Comparison of ENCODE assay signal across 28 mouse cellular contexts in genomic region chr5:127134441-127134840, GRCm38 (mm10).
DNase-seq lines count a peak whose midpoint lies in the region; TF ChIP-seq lines count a peak whose summit lies in the region.
"Had no signal": no experiment of that assay in that cellular context is flagged by ENCODE, and none has a peak within 500 bp of the region (broad histone marks: within the 10 kb centered on the region; RNA-seq: fewer than 3 reads in every experiment).

No protein-coding gene starts in this region.

- H3K36me3 ChIP-seq in heart, adult 2 months (ENCODE audit: control insufficient read depth, insufficient read depth, low read length), result no peaks in the 10 kb centered on the region
- H3K36me3 ChIP-seq in limb, embryonic 10.5 days, result no peaks in the 10 kb centered on the region
- H3K36me3 ChIP-seq: embryonic facial prominence, embryonic 15.5 days; forebrain, embryonic 12.5 days; heart, embryonic 13.5 days; intestine, embryonic 15.5 days; limb, embryonic 15.5 days; liver, embryonic 13.5 days; midbrain, embryonic 12.5 days; neural tube, embryonic 13.5 days had no signal

- H3K9me3 ChIP-seq in limb, embryonic 10.5 days (replicated peaks), result no peaks in the 10 kb centered on the region
- H3K9me3 ChIP-seq: forebrain, embryonic 12.5 days; intestine, embryonic 15.5 days; limb, embryonic 15.5 days; midbrain, embryonic 12.5 days; neural tube, embryonic 13.5 days had no signal

- H3K27me3 ChIP-seq in heart, adult 2 months (ENCODE audit: control insufficient read depth, insufficient read depth, low read length), result no peaks in the 10 kb centered on the region
- no peaks in the 10 kb centered on the region for H3K27me3 ChIP-seq in limb, embryonic 10.5 days (ENCODE audit: low read depth, poor library complexity, severe bottlenecking)
- H3K27me3 ChIP-seq: embryonic facial prominence, embryonic 15.5 days; forebrain, embryonic 12.5 days; heart, embryonic 13.5 days; intestine, embryonic 15.5 days; limb, embryonic 15.5 days; liver, embryonic 13.5 days; midbrain, embryonic 12.5 days; neural tube, embryonic 13.5 days had no signal

- H3K79me2 ChIP-seq in heart, adult 2 months (replicated peaks; ENCODE audit: control insufficient read depth, insufficient read depth, low read length), result no peaks in the 10 kb centered on the region

- DNase-seq in heart, postnatal 10 days, result peak; percentile 14 to 21
- DNase-seq in heart, adult 2 months, result no peak
- DNase-seq in forelimb bud, embryonic 11.5 days (ENCODE audit: low read depth, low spot score), result peak; percentile 65
- peak; percentile 37 for DNase-seq in limb, embryonic 10.5 days (ENCODE audit: low spot score)
- peak; percentile 19 for DNase-seq in mesoderm, embryonic 11.5 days (ENCODE audit: low read depth, low spot score)
- DNase-seq in urinary bladder, adult 2 months (ENCODE audit: low spot score), result no peak
- DNase-seq: adrenal gland, postnatal 25 days; B cell, adult 2 months; cerebellum, adult 18-20 months; gastrocnemius, postnatal 36 days; kidney, adult 8-10 months; layer of hippocampus, adult 9-11 months; liver, embryonic 13.5 days; lung, adult 18-20 months; lung, postnatal 36 days; right cerebral cortex, postnatal 4 days; thymus, adult 18-20 months; thymus, postnatal 36 days had no signal

- no peak overlapping the region for H3K4me3 ChIP-seq in heart, adult 2 months
- no peak overlapping the region for H3K4me3 ChIP-seq in limb, embryonic 10.5 days
- H3K4me3 ChIP-seq: embryonic facial prominence, embryonic 15.5 days; forebrain, embryonic 12.5 days; heart, embryonic 13.5 days; intestine, embryonic 15.5 days; limb, embryonic 15.5 days; liver, embryonic 13.5 days; midbrain, embryonic 12.5 days; myocyte; neural tube, embryonic 13.5 days had no signal

- TF ChIP-seq EP300 in heart, adult 2 months (IDR thresholded peaks at IDR 0.05; ENCODE audit: insufficient read depth, low read depth, low read length), result no peak

- no peak overlapping the region for H3K9ac ChIP-seq in heart, adult 2 months (ENCODE audit: low read depth, low read length)
- H3K9ac ChIP-seq: embryonic facial prominence, embryonic 15.5 days; forebrain, embryonic 12.5 days; heart, embryonic 13.5 days; intestine, embryonic 15.5 days; limb, embryonic 15.5 days; liver, embryonic 13.5 days; midbrain, embryonic 12.5 days; neural tube, embryonic 13.5 days had no signal

- WGBS in heart, adult 2 months, result 78% methylated on average over 6 of the region's 6 CpGs
- 55% methylated on average over 6 of the region's 6 CpGs for WGBS in limb, embryonic 10.5 days

- no peaks in the 10 kb centered on the region for H3K4me1 ChIP-seq in heart, adult 2 months (ENCODE audit: control insufficient read depth, insufficient read depth, low read length)
- H3K4me1 ChIP-seq in limb, embryonic 10.5 days, result peaks cover 28% of the 10 kb centered on the region
- H3K4me1 ChIP-seq: embryonic facial prominence, embryonic 15.5 days; heart, embryonic 13.5 days; intestine, embryonic 15.5 days; limb, embryonic 15.5 days; liver, embryonic 13.5 days; neural tube, embryonic 13.5 days had no signal

- intact Hi-C loops in heart, postnatal 10 days (cut with DNase I), result no loop called here
- intact Hi-C loops in heart, adult 2 months (cut with DNase I), result no loop called here

- no peak for TF ChIP-seq CTCF in heart, adult 2 months (IDR thresholded peaks at IDR 0.05)

- H3K27ac ChIP-seq in heart, adult 2 months, result no peak overlapping the region
- H3K27ac ChIP-seq in limb, embryonic 10.5 days, result no peak overlapping the region
- H3K27ac ChIP-seq: embryonic facial prominence, embryonic 15.5 days; forebrain, embryonic 12.5 days; heart, embryonic 13.5 days; intestine, embryonic 15.5 days; kidney, postnatal 0 days; limb, embryonic 15.5 days; liver, embryonic 13.5 days; midbrain, embryonic 12.5 days; neural tube, embryonic 13.5 days; stomach, postnatal 0 days had no signal

- no peak for TF ChIP-seq POLR2A in heart, adult 2 months (IDR thresholded peaks at IDR 0.05; ENCODE audit: insufficient read depth, low read depth, low read length)

Comparison
In these comparisons a context has a peak if more than half of its experiments do, and no peak if none do; other contexts are left out.
1. DNase-seq: peak in heart, postnatal 10 days (2 of 2), forelimb bud, embryonic 11.5 days (single experiment), limb, embryonic 10.5 days (single experiment) and mesoderm, embryonic 11.5 days (single experiment); none in heart, adult 2 months (0 of 2) and urinary bladder, adult 2 months (single experiment).